Mouse (Mus musculus) lung, postnatal 0 days (tissue): ENCODE results near the gene Asb18.

ENCODE experiments used
- CTCF ChIP-seq: IDR thresholded peaks from 2 replicates; pipeline ENCODE4 v1.5.1; 2016; ENCODE audit warnings: antibody characterized with exemption, mild to moderate bottlenecking
- EP300 ChIP-seq: IDR thresholded peaks from 2 replicates; pipeline ENCODE4 v1.6.1; 2016; ENCODE audit warnings: antibody characterized with exemption, mild to moderate bottlenecking, control low read depth

- TF ChIP-seq CTCF (no peak), EP300 (no peak)
These were observed 7.8 kb downstream of the Asb18 start for GRCm38 (mm10) chr1:90006666-90007065.
